Mouse (Mus musculus) myocyte (in vitro differentiated cells): Measurements from ENCODE around the gene Arnt2. TPM values are rescaled to one million over a fixed set of nuclear protein-coding genes. Genes with fewer than 3 reads are reported as not detected.
A peak's percentile ranks its signal among the peaks of the same experiment; 100 is the strongest.

Experiments
- H3K27me3 ChIP-seq: one replicate; pipeline ENCODE4 v1.6.1; 2011; ENCODE audit not compliant: control insufficient read depth, insufficient read depth, insufficient read length
- H3K36me3 ChIP-seq: one replicate; pipeline ENCODE4 v1.6.1; 2011; ENCODE audit not compliant: control insufficient read depth, insufficient read depth
- H3K4me2 ChIP-seq: one replicate; pipeline ENCODE4 v1.6.1; 2011; ENCODE audit warnings: low read depth, control low read depth
- H3K4me3 ChIP-seq: one replicate; pipeline ENCODE4 v1.5.1; 2011; ENCODE audit warnings: mild to moderate bottlenecking, control low read depth, moderate library complexity
- H3K79me2 ChIP-seq: one replicate; pipeline ENCODE4 v1.6.1; 2011; ENCODE audit not compliant: control insufficient read depth, insufficient read depth
- H3ac ChIP-seq: one replicate; pipeline ENCODE4 v1.6.1; 2011; ENCODE audit not compliant: control insufficient read depth, insufficient read length
- CEBPB ChIP-seq: IDR thresholded peaks from 2 replicates; pipeline ENCODE4 v1.6.1; 2011; ENCODE audit warnings: mild to moderate bottlenecking, moderate library complexity; ENCODE audit not compliant: poor library complexity, insufficient read depth, severe bottlenecking
- E2F4 ChIP-seq: IDR thresholded peaks from one replicate; pipeline ENCODE4 v1.6.1; 2011; ENCODE audit warnings: mild to moderate bottlenecking, control low read depth, moderate library complexity; ENCODE audit not compliant: insufficient read depth
- MAX ChIP-seq: IDR thresholded peaks from one replicate; pipeline ENCODE4 v1.6.1; 2011; ENCODE audit warnings: low read depth, mild to moderate bottlenecking, control low read depth
- MYOD1 ChIP-seq, 3 experiments: IDR thresholded peaks; one replicate each; pipeline ENCODE4 v1.6.1; 2011; ENCODE audit warnings: control low read depth in 2 of 3, low read depth in 2 of 3, mild to moderate bottlenecking in 2 of 3, moderate library complexity in 1 of 3; ENCODE audit not compliant: insufficient read length in 2 of 3, control insufficient read depth in 1 of 3
- MYOG ChIP-seq, 3 experiments: IDR thresholded peaks; one replicate each; pipeline ENCODE4 v1.6.1; 2011; ENCODE audit warnings: control low read depth in 2 of 3, low read depth in 2 of 3, mild to moderate bottlenecking in 2 of 3; ENCODE audit not compliant: insufficient read length in 2 of 3, control insufficient read depth in 1 of 3, insufficient read depth in 1 of 3
- POLR2A ChIP-seq: IDR thresholded peaks from one replicate; pipeline ENCODE4 v1.6.1; 2011; ENCODE audit warnings: low read depth, mild to moderate bottlenecking, control low read depth, moderate library complexity; ENCODE audit not compliant: insufficient read length
- POLR2AphosphoS2 ChIP-seq: IDR thresholded peaks from one replicate; pipeline ENCODE4 v1.6.1; 2011; ENCODE audit warnings: low read depth, control low read depth; ENCODE audit not compliant: insufficient read length
- REST ChIP-seq: IDR thresholded peaks from one replicate; pipeline ENCODE4 v1.6.1; 2011; ENCODE audit warnings: mild to moderate bottlenecking, control low read depth, moderate library complexity; ENCODE audit not compliant: insufficient read depth, insufficient read length
- SRF ChIP-seq: IDR thresholded peaks from one replicate; pipeline ENCODE4 v1.6.1; 2011; ENCODE audit warnings: low read depth; ENCODE audit not compliant: control insufficient read depth, insufficient read length
- TCF12 ChIP-seq: IDR thresholded peaks from one replicate; pipeline ENCODE4 v1.6.1; 2011; ENCODE audit warnings: mild to moderate bottlenecking, control low read depth; ENCODE audit not compliant: poor library complexity, insufficient read depth, severe bottlenecking
- TCF3 ChIP-seq: IDR thresholded peaks from one replicate; pipeline ENCODE4 v1.6.1; 2011; ENCODE audit warnings: low read depth, control low read depth; ENCODE audit not compliant: insufficient read length
- USF1 ChIP-seq: IDR thresholded peaks from one replicate; pipeline ENCODE4 v1.6.1; 2011; ENCODE audit warnings: low read depth, mild to moderate bottlenecking, control low read depth, moderate library complexity
- polyA plus RNA-seq: library from polyadenylated mRNA; unstranded; fragments of >200 nt; fragmentation: generic; extraction: Trizol; gene quantifications from one replicate; pipeline ENCODE4 v1.2.1, GENCODE M21; 2012; ENCODE audit warnings: missing spikeins

Gene Arnt2
- polyA plus RNA-seq, 1 experiment = 1.00 TPM

DNA sequence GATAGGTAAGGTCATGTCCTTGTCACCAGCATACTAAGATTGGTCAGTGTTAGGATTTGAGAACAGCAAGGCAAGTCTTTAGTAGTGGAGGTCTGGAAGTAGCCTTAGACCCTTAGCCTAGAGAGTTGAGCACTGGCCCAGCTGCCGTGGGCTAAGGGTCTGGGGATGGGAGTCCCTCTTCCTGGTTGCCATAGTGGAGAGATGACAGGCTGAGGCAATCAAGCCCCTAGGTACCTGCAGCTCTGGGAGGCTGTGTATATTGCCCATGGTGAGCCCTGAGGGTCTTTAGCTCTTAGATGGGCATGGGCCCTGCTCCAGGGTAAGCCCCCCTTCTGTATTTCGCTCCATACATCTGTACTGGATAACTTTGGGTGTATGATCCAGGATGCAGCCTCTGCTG, 159.2 kb downstream of the Arnt2 start:
- H3K4me2 ChIP-seq = peak overlapping the region; percentile 49
- TF ChIP-seq POLR2AphosphoS2 (no peak), MYOG (IDR thresholded peaks at IDR 0.05; ENCODE audit: control insufficient read depth in 1 of 3, insufficient read depth in 1 of 3, insufficient read length in 2 of 3, low read depth in 2 of 3) (no peak), MYOD1 (IDR thresholded peaks at IDR 0.05; ENCODE audit: control insufficient read depth in 1 of 3, insufficient read length in 2 of 3, low read depth in 2 of 3) (no peak), TCF3 (no peak)
- H3K4me3 ChIP-seq = no peak overlapping the region
- no peaks in the 10 kb centered on the region for H3K79me2 ChIP-seq
- no peak overlapping the region for H3ac ChIP-seq
- H3K36me3 ChIP-seq = no peaks in the 10 kb centered on the region
- H3K27me3 ChIP-seq = no peaks in the 10 kb centered on the region

- Histone ChIP-seq H3K4me3 (no peak overlapping the region), H3K4me2 (no peak overlapping the region), H3ac (no peak overlapping the region), H3K27me3 (no peaks in the 10 kb centered on the region), H3K36me3 (no peaks in the 10 kb centered on the region), H3K79me2 (no peaks in the 10 kb centered on the region)
- no peak for TF ChIP-seq USF1
- TF ChIP-seq MYOG (IDR thresholded peaks at IDR 0.05; ENCODE audit: control insufficient read depth in 1 of 3, insufficient read depth in 1 of 3, insufficient read length in 2 of 3, low read depth in 2 of 3) = no peak
- no peak for TF ChIP-seq REST
- no peak for TF ChIP-seq POLR2A
- TF ChIP-seq TCF3 = no peak
- no peak for TF ChIP-seq E2F4
- TF ChIP-seq MYOD1 (IDR thresholded peaks at IDR 0.05; ENCODE audit: control insufficient read depth in 1 of 3, insufficient read length in 2 of 3, low read depth in 2 of 3) = no peak
- no peak for TF ChIP-seq POLR2AphosphoS2
These were observed 160.0 kb downstream of the Arnt2 start for GRCm38 (mm10) chr7:84249951-84250350.

DNA sequence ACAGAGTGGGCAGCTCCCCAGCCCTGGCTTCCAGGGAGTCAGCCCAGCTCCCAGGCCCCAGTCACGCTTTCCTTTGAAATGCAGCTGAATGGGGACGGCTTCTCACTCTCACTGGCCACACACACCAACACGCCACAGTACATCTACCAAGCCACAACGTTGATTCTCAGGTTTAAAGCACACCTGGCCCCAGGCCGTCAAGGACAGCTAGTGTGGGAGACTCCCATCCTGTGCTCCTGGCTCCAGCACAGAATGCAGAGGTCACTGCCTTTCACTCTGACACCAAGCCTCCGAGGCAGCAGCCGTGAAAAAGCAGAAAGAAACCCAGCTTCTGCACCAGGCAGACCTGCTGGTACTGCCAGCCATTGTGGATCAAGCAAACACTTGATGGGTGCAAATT, 160.6 kb downstream of the Arnt2 start:
- no peak overlapping the region for H3K4me2 ChIP-seq
- no peaks in the 10 kb centered on the region for H3K27me3 ChIP-seq
- H3ac ChIP-seq = no peak overlapping the region
- H3K4me3 ChIP-seq = no peak overlapping the region
- TF ChIP-seq REST (no peak), MAX (no peak), POLR2A (no peak), USF1 (no peak), SRF (no peak), POLR2AphosphoS2 (no peak), TCF12 (no peak), E2F4 (no peak), MYOG (IDR thresholded peaks at IDR 0.05; ENCODE audit: control insufficient read depth in 1 of 3, insufficient read depth in 1 of 3, insufficient read length in 2 of 3, low read depth in 2 of 3) (no peak), CEBPB (no peak), MYOD1 (IDR thresholded peaks at IDR 0.05; ENCODE audit: control insufficient read depth in 1 of 3, insufficient read length in 2 of 3, low read depth in 2 of 3) (no peak), TCF3 (no peak)
- no peaks in the 10 kb centered on the region for H3K36me3 ChIP-seq
- no peaks in the 10 kb centered on the region for H3K79me2 ChIP-seq

GRCm38 (mm10) chr7:84247960-84248665, 161.9 kb downstream of the Arnt2 start:
- H3ac ChIP-seq = no peak overlapping the region
- H3K4me2 ChIP-seq = no peak overlapping the region
- H3K79me2 ChIP-seq = no peaks in the 10 kb centered on the region
- no peak overlapping the region for H3K4me3 ChIP-seq
- no peak for TF ChIP-seq MYOD1 (IDR thresholded peaks at IDR 0.05; ENCODE audit: control insufficient read depth in 1 of 3, insufficient read length in 2 of 3, low read depth in 2 of 3)
- TF ChIP-seq POLR2AphosphoS2 = no peak
- no peak for TF ChIP-seq CEBPB
- TF ChIP-seq USF1 = no peak
- no peaks in the 10 kb centered on the region for H3K36me3 ChIP-seq
- no peaks in the 10 kb centered on the region for H3K27me3 ChIP-seq

DNA sequence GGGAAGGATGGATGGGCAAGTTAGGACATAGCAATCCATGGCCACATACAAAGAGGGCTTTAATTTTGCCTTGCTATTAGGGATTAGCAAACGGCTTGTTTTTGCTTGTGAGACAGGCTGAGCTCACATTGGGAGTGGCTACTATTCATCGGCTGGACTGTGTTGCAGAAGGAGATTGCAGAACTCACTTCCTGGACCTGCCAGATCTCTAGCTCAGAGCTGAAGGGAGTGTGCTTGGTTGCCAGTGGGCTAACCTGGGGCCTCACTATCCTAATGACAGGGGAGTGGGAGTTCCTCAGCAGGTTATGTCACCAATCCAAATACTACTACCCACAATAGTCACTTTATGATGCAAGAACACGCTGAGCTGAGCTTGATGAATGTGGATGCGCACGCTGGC, 163.1 kb downstream of the Arnt2 start:
- TF ChIP-seq MYOG (IDR thresholded peaks at IDR 0.05; ENCODE audit: control insufficient read depth in 1 of 3, insufficient read depth in 1 of 3, insufficient read length in 2 of 3, low read depth in 2 of 3) (no peak), TCF3 (no peak), TCF12 (no peak), REST (no peak), POLR2A (no peak), E2F4 (no peak), USF1 (no peak), MYOD1 (IDR thresholded peaks at IDR 0.05; ENCODE audit: control insufficient read depth in 1 of 3, insufficient read length in 2 of 3, low read depth in 2 of 3) (no peak), CEBPB (no peak), POLR2AphosphoS2 (no peak), MAX (no peak), SRF (no peak)
- Histone ChIP-seq H3K4me3 (no peak overlapping the region), H3ac (no peak overlapping the region), H3K27me3 (no peaks in the 10 kb centered on the region), H3K79me2 (no peaks in the 10 kb centered on the region), H3K4me2 (no peak overlapping the region), H3K36me3 (no peaks in the 10 kb centered on the region)
